Mouse (Mus musculus): Measurements from ENCODE around the gene Nagk. TPM values are rescaled to one million over a fixed set of nuclear protein-coding genes. Genes with fewer than 3 reads are reported as not detected.
"Not testable (repeated sequence)": the region's sequence is repeated elsewhere in the genome, so short reads cannot be mapped to it uniquely, and the experiment has no call there.

The Nagk gene
- polyA plus RNA-seq, 1 experiment: 22.2 TPM

GRCm38 (mm10) chr6:83818996-83819395 is 24.2 kb downstream of the Nagk start:
- WGBS: 72% methylated on average over 1 of the region's 1 CpGs
- no peak for DNase-seq
- TF ChIP-seq CTCF (IDR thresholded peaks at IDR 0.05; ENCODE audit: borderline replicate concordance, insufficient read depth, low read depth, low read length) (no peak), POLR2A (IDR thresholded peaks at IDR 0.05; ENCODE audit: borderline replicate concordance, insufficient read depth, low read length) (no peak)
- H3K27ac ChIP-seq (ENCODE audit: insufficient read depth, low read length): no peak overlapping the region
- H3K4me3 ChIP-seq (replicated peaks; ENCODE audit: insufficient read depth, low read depth, low read length): no peak overlapping the region
- H3K27me3 ChIP-seq (ENCODE audit: control insufficient read depth, insufficient read depth, low read length): no peaks in the 10 kb centered on the region
- H3K4me1 ChIP-seq (ENCODE audit: control insufficient read depth, insufficient read depth, low read length): peaks cover 2% of the 10 kb centered on the region; the same call in 1 of the 2 replicates

- Histone ChIP-seq H3K27me3 (ENCODE audit: control insufficient read depth, insufficient read depth, low read length) (no peaks in the 10 kb centered on the region), H3K4me3 (replicated peaks; ENCODE audit: insufficient read depth, low read depth, low read length) (no peak overlapping the region), H3K27ac (ENCODE audit: insufficient read depth, low read length) (no peak overlapping the region), H3K4me1 (ENCODE audit: control insufficient read depth, insufficient read depth, low read length) (peaks cover 2% of the 10 kb centered on the region; the same call in 1 of the 2 replicates)
- WGBS: 33% methylated on average over 2 of the region's 2 CpGs
- DNase-seq: no peak
- TF ChIP-seq POLR2A (IDR thresholded peaks at IDR 0.05; ENCODE audit: borderline replicate concordance, insufficient read depth, low read length) (no peak), CTCF (IDR thresholded peaks at IDR 0.05; ENCODE audit: borderline replicate concordance, insufficient read depth, low read depth, low read length) (no peak)
Measured at GRCm38 (mm10) chr6:83820727-83821515, 26.1 kb downstream of the Nagk start.

GRCm38 (mm10) chr6:83821856-83822255 is 27.1 kb downstream of the Nagk start:
- DNase-seq: no peak
- no peak overlapping the region for H3K27ac ChIP-seq (ENCODE audit: insufficient read depth, low read length)
- no peak for TF ChIP-seq POLR2A (IDR thresholded peaks at IDR 0.05; ENCODE audit: borderline replicate concordance, insufficient read depth, low read length)
- no peak for TF ChIP-seq CTCF (IDR thresholded peaks at IDR 0.05; ENCODE audit: borderline replicate concordance, insufficient read depth, low read depth, low read length)
- H3K4me1 ChIP-seq (ENCODE audit: control insufficient read depth, insufficient read depth, low read length): peaks cover 2% of the 10 kb centered on the region; the same call in 1 of the 2 replicates
- 50% methylated on average over 2 of the region's 2 CpGs for WGBS
- no peak overlapping the region for H3K4me3 ChIP-seq (replicated peaks; ENCODE audit: insufficient read depth, low read depth, low read length)
- H3K27me3 ChIP-seq (ENCODE audit: control insufficient read depth, insufficient read depth, low read length): no peaks in the 10 kb centered on the region

- H3K4me3 ChIP-seq (replicated peaks; ENCODE audit: insufficient read depth, low read depth, low read length): peak overlapping the region; percentile 62
- no peak for DNase-seq
- H3K27me3 ChIP-seq (ENCODE audit: control insufficient read depth, insufficient read depth, low read length): no peaks in the 10 kb centered on the region
- no peaks in the 10 kb centered on the region for H3K4me1 ChIP-seq (ENCODE audit: control insufficient read depth, insufficient read depth, low read length)
- WGBS: 1% methylated on average over 35 of the region's 35 CpGs
- peak overlapping the region; percentile 44 for H3K27ac ChIP-seq (ENCODE audit: insufficient read depth, low read length)
- no peak for TF ChIP-seq CTCF (IDR thresholded peaks at IDR 0.05; ENCODE audit: borderline replicate concordance, insufficient read depth, low read depth, low read length)
Measured at GRCm38 (mm10) chr6:83830941-83831605, 36.3 kb downstream of the Nagk start.

- Histone ChIP-seq H3K27ac (ENCODE audit: insufficient read depth, low read length) (peak within 1 kb of the TSS; percentile 44), H3K4me3 (replicated peaks; ENCODE audit: insufficient read depth, low read depth, low read length) (peak within 1 kb of the TSS; percentile 62), H3K27me3 (ENCODE audit: control insufficient read depth, insufficient read depth, low read length) (no peaks in the 10 kb centered on the region), H3K4me1 (ENCODE audit: control insufficient read depth, insufficient read depth, low read length) (no peaks in the 10 kb centered on the region)
- DNase-seq: peak; percentile 99 to 100
- no peak for TF ChIP-seq CTCF (IDR thresholded peaks at IDR 0.05; ENCODE audit: borderline replicate concordance, insufficient read depth, low read depth, low read length)
- peak; percentile 97 for TF ChIP-seq POLR2A (IDR thresholded peaks at IDR 0.05; ENCODE audit: borderline replicate concordance, insufficient read depth, low read length)
- WGBS: 1% methylated on average over 37 of the region's 37 CpGs
Measured at GRCm38 (mm10) chr6:83831606-83832123, 36.9 kb downstream of the Nagk start, which contains the start of gene Paip2b. Gene Paip2b (minus strand): TSS chr6:83831741.

GRCm38 (mm10) chr6:83832393-83832792 is 37.6 kb downstream of the Nagk start:
- not testable (repeated sequence) for H3K27ac ChIP-seq (ENCODE audit: insufficient read depth, low read length); H3K4me1 ChIP-seq (ENCODE audit: control insufficient read depth, insufficient read depth, low read length); H3K4me3 ChIP-seq (replicated peaks; ENCODE audit: insufficient read depth, low read depth, low read length); H3K27me3 ChIP-seq (ENCODE audit: control insufficient read depth, insufficient read depth, low read length)
- peak; percentile 16 to 19 for DNase-seq
- 69% methylated on average over 1 of the region's 1 CpGs for WGBS

- 90% methylated on average over 2 of the region's 2 CpGs for WGBS
- Histone ChIP-seq H3K4me1 (ENCODE audit: control insufficient read depth, insufficient read depth, low read length) (no peaks in the 10 kb centered on the region), H3K27me3 (ENCODE audit: control insufficient read depth, insufficient read depth, low read length) (no peaks in the 10 kb centered on the region), H3K27ac (ENCODE audit: insufficient read depth, low read length) (no peak overlapping the region), H3K4me3 (replicated peaks; ENCODE audit: insufficient read depth, low read depth, low read length) (no peak overlapping the region)
- TF ChIP-seq POLR2A (IDR thresholded peaks at IDR 0.05; ENCODE audit: borderline replicate concordance, insufficient read depth, low read length) (no peak), CTCF (IDR thresholded peaks at IDR 0.05; ENCODE audit: borderline replicate concordance, insufficient read depth, low read depth, low read length) (no peak)
- DNase-seq: no peak
Measured at GRCm38 (mm10) chr6:83836826-83837225, 42.0 kb downstream of the Nagk start.

- no peak for DNase-seq
- Histone ChIP-seq H3K4me3 (replicated peaks; ENCODE audit: insufficient read depth, low read depth, low read length) (no peak overlapping the region), H3K4me1 (ENCODE audit: control insufficient read depth, insufficient read depth, low read length) (no peaks in the 10 kb centered on the region), H3K27ac (ENCODE audit: insufficient read depth, low read length) (no peak overlapping the region), H3K27me3 (ENCODE audit: control insufficient read depth, insufficient read depth, low read length) (no peaks in the 10 kb centered on the region)
- WGBS: 79% methylated on average over 2 of the region's 2 CpGs
- TF ChIP-seq CTCF (IDR thresholded peaks at IDR 0.05; ENCODE audit: borderline replicate concordance, insufficient read depth, low read depth, low read length) (no peak), POLR2A (IDR thresholded peaks at IDR 0.05; ENCODE audit: borderline replicate concordance, insufficient read depth, low read length) (no peak)
Measured at GRCm38 (mm10) chr6:83838046-83838445, 43.3 kb downstream of the Nagk start.

Measured in cerebellum, adult 2 months (tissue).